Mouse (Mus musculus) limb, embryonic 13.5 days (tissue): ENCODE measurements at regions not wholly inside any gene's neighbourhood (a gene's known extent, or its start where the extent isn't known, plus 50 kb on each side); places are given as distances from the start of the nearest gene placed in this dataset.

Experiments used
- ATAC-seq: fragments of 200-750 bp; cut with Nextera tagmentation; 2 replicates; pipeline ENCODE4 v1.8.0; 2017; ENCODE audit warnings: low read depth, moderate number of reproducible peaks, moderate TSS enrichment; ENCODE audit not compliant: low FRiP score
- H3K27ac ChIP-seq: fragments of 300-500 bp; sonication (generic); 2 replicates; pipeline ENCODE4 v1.5.1; 2015; ENCODE audit warnings: inconsistent platforms, mild to moderate bottlenecking, moderate library complexity
- H3K27me3 ChIP-seq: fragments of 300-500 bp; sonication (generic); 2 replicates; pipeline ENCODE4 v1.6.1; 2015; ENCODE audit warnings: mild to moderate bottlenecking, inconsistent platforms
- H3K36me3 ChIP-seq: fragments of 300-500 bp; sonication (generic); 2 replicates; pipeline ENCODE4 v1.6.1; 2015; ENCODE audit warnings: inconsistent platforms, mild to moderate bottlenecking, moderate library complexity
- H3K4me1 ChIP-seq: fragments of 300-500 bp; sonication (generic); 2 replicates; pipeline ENCODE4 v1.6.1; 2015; ENCODE audit warnings: inconsistent platforms
- H3K4me2 ChIP-seq: fragments of 300-500 bp; sonication (generic); replicated peaks from 2 replicates; pipeline ENCODE4 v1.6.1; 2015; ENCODE audit warnings: inconsistent platforms, mild to moderate bottlenecking, moderate library complexity
- H3K4me3 ChIP-seq: fragments of 300-500 bp; sonication (generic); 2 replicates; pipeline ENCODE4 v1.5.1; 2015; ENCODE audit warnings: moderate library complexity, mild to moderate bottlenecking, inconsistent platforms
- H3K9ac ChIP-seq: fragments of 300-500 bp; sonication (generic); 2 replicates; pipeline ENCODE4 v1.6.1; 2015; ENCODE audit warnings: mild to moderate bottlenecking, inconsistent platforms
- H3K9me3 ChIP-seq: fragments of 300-500 bp; sonication (generic); 2 replicates; pipeline ENCODE4 v1.6.1; 2016; ENCODE audit warnings: inconsistent platforms
- WGBS: fragments of 180-500 bp; shearing (Covaris S2); methylation state at CpG from one replicate; pipeline ENCODE4 v1.1.7; 2015; 5-methylcytosine and 5-hydroxymethylcytosine counted together

DNA sequence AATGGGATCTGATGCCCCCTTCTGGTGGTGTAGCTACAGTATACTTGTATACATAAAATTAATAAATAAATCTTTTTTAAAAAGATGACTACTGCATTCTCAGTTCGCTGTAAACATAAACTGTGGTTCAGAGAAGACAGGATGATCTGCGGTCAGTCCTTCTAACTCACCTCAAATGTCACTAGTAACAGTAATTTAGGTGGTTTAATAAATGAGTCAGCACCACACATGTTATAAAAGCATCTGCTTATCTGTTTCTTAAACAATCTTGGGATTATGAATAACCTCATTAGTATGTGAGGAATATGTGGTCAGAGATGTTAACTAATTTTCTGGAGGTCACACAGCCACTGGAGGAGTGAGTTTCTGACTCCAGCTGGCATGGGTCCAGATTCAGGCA, 385.2 kb upstream of the Nrp1 start:
- H3K36me3 ChIP-seq = no peaks in the 10 kb centered on the region
- H3K9ac ChIP-seq = no peak overlapping the region
- H3K4me1 ChIP-seq = peaks cover 5% of the 10 kb centered on the region; the same call in 1 of the 2 replicates
- H3K27me3 ChIP-seq = no peaks in the 10 kb centered on the region
- 92% methylated on average over 2 of the region's 2 CpGs for WGBS
- H3K27ac ChIP-seq = no peak overlapping the region
- no peak overlapping the region for H3K4me3 ChIP-seq
- ATAC-seq = no peak
- H3K9me3 ChIP-seq = 0 out of 2 replicates have a peak, but pooled peaks cover 3% of the 10 kb centered on the region
- no peak overlapping the region for H3K4me2 ChIP-seq

DNA sequence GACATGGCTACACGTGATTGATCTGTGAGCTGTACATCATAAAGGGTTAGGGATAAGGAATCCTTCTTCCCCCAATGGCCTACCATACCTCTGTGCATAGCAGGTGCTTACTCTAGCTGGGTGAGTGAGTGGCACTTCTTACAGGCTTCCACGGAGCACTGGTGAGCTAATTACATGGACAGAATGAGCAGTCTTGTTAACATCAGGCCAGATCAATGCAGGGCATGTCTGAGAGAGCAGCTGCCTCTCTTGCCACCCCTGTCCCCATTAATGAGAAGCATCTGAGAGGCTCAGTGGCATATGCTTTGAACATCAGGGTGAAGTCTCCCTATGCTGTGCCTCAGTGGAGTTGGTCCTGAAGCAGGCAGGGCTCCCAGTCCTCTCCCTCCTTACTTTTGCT, 380.7 kb upstream of the Nrp1 start:
- no peak overlapping the region for H3K9ac ChIP-seq
- 39% methylated on average over 2 of the region's 2 CpGs for WGBS
- H3K27me3 ChIP-seq = no peaks in the 10 kb centered on the region
- H3K4me3 ChIP-seq = no peak overlapping the region
- H3K36me3 ChIP-seq = no peaks in the 10 kb centered on the region
- H3K4me2 ChIP-seq = no peak overlapping the region
- H3K4me1 ChIP-seq = peaks cover 5% of the 10 kb centered on the region; the same call in 1 of the 2 replicates
- H3K27ac ChIP-seq = no peak overlapping the region
- 0 out of 2 replicates have a peak, but pooled peaks cover 3% of the 10 kb centered on the region for H3K9me3 ChIP-seq
- no peak for ATAC-seq

DNA sequence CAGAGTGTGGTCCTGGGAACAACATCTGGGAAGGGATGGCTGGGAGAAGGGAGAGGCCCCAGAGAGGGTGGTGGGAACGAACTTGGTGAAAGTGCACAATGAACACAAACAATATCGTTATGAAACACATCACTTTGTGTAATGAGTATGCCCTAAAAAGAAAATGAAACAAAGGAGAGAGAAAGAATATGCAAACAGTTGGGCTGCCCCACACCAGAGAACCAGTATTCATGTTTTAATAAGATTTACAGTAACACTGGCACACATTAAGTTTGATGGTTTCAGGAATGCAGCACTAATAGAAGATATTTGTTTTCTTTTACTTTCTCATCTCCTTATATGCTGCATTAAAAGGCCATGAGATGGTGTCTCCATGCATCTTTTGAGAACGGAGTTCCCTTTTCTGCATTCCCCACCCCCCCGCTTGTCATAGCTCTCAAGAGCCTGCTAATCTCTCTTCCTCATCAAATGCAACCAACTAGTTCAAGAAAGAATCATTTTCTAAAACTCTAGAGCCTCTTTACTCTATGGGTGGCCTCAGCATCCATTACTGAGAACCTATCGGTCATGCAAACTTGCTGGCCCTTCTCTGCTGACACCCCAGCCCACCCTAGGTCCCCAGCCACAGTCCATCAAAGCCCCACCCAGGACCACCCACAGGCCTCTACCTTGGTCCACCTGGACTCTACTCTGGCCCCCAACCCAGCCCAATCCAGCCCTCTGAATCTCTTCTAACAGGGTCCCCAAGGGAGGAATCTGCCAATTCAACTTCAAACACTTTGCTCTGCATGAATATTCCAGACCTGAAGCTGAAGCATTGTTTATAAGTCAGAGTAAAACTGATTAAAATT, 379.0 kb upstream of the Nrp1 start:
- 79% methylated on average over 5 of the region's 5 CpGs for WGBS
- no peak for ATAC-seq
- Histone ChIP-seq H3K4me2 (no peak overlapping the region), H3K36me3 (no peaks in the 10 kb centered on the region), H3K27ac (no peak overlapping the region), H3K9ac (no peak overlapping the region), H3K27me3 (no peaks in the 10 kb centered on the region), H3K9me3 (no peaks in the 10 kb centered on the region), H3K4me1 (no peaks in the 10 kb centered on the region), H3K4me3 (no peak overlapping the region)

DNA sequence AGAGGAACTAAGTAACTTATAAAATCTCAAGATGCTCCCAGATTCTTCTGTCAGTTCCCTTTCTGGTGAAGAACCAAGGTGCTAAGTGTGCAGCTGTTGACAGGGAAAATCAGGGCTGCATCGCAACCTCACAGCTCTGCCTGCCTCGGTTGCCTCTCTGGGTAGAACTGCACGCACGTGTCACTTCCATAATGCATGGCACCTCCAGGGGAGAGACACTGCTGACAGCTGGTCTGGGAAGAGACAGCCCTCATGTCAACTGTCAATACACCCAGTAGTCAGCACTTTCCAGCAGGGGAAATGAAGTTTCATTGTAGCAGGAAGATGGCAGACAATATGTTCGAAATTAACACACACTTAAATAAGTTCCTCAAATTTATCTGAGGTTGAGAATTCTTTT, 376.2 kb upstream of the Nrp1 start:
- Histone ChIP-seq H3K9ac (no peak overlapping the region), H3K36me3 (no peaks in the 10 kb centered on the region), H3K27ac (no peak overlapping the region), H3K27me3 (no peaks in the 10 kb centered on the region), H3K9me3 (no peaks in the 10 kb centered on the region), H3K4me3 (no peak overlapping the region), H3K4me1 (no peaks in the 10 kb centered on the region), H3K4me2 (no peak overlapping the region)
- no peak for ATAC-seq
- WGBS = 75% methylated on average over 5 of the region's 5 CpGs

DNA sequence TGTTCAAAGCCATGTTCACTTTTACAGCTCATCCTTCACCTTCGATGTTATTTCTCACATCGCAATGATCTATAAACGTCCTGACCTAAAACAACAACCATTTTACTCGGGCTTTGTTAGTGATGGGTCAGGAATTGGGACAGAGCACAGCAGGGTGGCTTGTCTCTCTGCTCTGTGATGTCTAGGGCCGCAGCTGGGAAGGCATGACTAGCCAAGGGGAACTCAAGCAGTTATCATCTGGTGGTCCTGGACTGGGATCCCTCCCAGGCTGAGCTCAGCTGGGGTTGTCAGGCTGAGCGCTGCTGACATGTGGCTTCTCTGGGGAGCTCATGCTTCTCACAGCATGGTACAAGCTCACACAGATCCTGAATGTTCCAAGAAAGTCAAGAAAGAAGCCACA, 372.8 kb upstream of the Nrp1 start:
- H3K9me3 ChIP-seq = no peaks in the 10 kb centered on the region
- no peaks in the 10 kb centered on the region for H3K36me3 ChIP-seq
- no peaks in the 10 kb centered on the region for H3K27me3 ChIP-seq
- no peak overlapping the region for H3K27ac ChIP-seq
- 77% methylated on average over 6 of the region's 6 CpGs for whole genome bisulfite sequencing
- H3K4me3 ChIP-seq = no peak overlapping the region
- H3K4me1 ChIP-seq = no peaks in the 10 kb centered on the region
- no peak overlapping the region for H3K4me2 ChIP-seq
- no peak overlapping the region for H3K9ac ChIP-seq
- no peak for ATAC-seq

DNA sequence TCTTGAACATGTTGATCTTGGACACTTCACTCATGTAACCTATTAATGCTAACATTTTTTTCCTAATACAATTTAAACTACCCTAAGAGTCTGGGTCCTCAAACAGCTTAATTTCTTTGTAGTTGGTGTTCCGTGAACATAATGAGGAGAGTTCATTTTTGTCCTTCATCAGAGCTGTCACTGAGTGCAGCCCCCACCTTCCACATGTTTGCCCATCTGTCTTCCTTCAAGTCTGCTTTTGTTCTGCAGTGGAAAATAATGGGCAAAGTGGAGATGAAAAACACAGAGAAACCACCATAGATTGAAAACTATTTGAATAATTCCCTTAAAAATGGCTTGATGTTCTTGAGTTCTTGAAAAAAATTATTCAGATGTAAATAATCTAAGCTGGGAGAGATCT, 369.5 kb upstream of the Nrp1 start:
- ATAC-seq = no peak
- H3K9me3 ChIP-seq = no peaks in the 10 kb centered on the region

DNA sequence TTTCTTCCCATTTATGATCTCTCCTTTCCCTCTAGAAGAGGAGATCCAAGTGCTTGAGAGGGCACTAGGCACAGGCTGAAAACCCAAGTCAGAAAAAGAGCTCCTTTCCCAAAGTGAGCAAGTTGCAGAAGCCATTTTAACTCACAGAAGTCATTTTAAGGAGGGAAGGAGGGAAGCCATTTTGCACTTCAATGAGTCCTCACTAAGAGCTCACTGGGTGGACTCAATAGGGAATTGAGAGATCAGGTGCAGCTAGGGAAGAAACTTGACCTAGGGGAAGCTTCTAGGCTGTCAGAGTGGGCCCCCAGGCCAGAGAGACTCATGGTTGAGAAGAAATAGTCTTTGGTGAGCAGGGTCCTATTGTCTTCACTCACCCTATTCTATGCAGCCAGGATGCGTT, 363.5 kb upstream of the Nrp1 start:
- Histone ChIP-seq H3K27ac (no peak overlapping the region), H3K4me2 (no peak overlapping the region), H3K4me1 (no peaks in the 10 kb centered on the region; the same call in 1 of the 2 replicates), H3K9me3 (no peaks in the 10 kb centered on the region), H3K4me3 (no peak overlapping the region), H3K27me3 (no peaks in the 10 kb centered on the region), H3K36me3 (no peaks in the 10 kb centered on the region), H3K9ac (no peak overlapping the region)
- 94% methylated on average over 1 of the region's 1 CpGs for WGBS
- ATAC-seq = no peak

More for the DNA sequence above, 369.5 kb upstream of the Nrp1 start:
- Histone ChIP-seq H3K27ac (no peak overlapping the region), H3K36me3 (no peaks in the 10 kb centered on the region), H3K4me3 (no peak overlapping the region), H3K4me2 (no peak overlapping the region), H3K4me1 (no peaks in the 10 kb centered on the region; the same call in 1 of the 2 replicates), H3K9ac (no peak overlapping the region), H3K27me3 (no peaks in the 10 kb centered on the region)
- 77% methylated on average over 1 of the region's 1 CpGs for WGBS

DNA sequence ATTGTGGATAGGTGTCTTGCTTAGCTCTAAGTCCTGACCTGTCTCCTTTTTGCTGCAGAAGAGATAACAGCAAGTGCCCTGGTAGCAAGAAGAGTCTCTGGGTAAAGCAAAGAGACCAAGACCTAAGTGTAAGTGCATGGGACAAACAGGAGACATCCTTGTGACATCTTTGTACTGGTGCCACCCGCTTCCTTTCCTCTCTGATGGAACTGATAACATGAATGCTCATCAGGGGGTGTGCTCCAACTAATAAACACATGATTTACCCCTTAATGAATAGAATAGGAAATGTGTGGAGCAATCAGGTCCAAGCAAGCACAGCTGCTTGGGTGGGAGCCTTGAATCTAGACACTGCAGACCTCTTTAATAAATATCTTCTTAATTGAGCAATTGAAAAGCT, 362.9 kb upstream of the Nrp1 start:
- no peaks in the 10 kb centered on the region for H3K36me3 ChIP-seq
- H3K9ac ChIP-seq = no peak overlapping the region
- no peak overlapping the region for H3K4me2 ChIP-seq
- no peaks in the 10 kb centered on the region for H3K27me3 ChIP-seq
- WGBS = 78% methylated on average over 1 of the region's 1 CpGs
- no peak overlapping the region for H3K27ac ChIP-seq
- ATAC-seq = no peak
- H3K4me1 ChIP-seq = no peaks in the 10 kb centered on the region; the same call in 1 of the 2 replicates
- no peaks in the 10 kb centered on the region for H3K9me3 ChIP-seq
- no peak overlapping the region for H3K4me3 ChIP-seq

DNA sequence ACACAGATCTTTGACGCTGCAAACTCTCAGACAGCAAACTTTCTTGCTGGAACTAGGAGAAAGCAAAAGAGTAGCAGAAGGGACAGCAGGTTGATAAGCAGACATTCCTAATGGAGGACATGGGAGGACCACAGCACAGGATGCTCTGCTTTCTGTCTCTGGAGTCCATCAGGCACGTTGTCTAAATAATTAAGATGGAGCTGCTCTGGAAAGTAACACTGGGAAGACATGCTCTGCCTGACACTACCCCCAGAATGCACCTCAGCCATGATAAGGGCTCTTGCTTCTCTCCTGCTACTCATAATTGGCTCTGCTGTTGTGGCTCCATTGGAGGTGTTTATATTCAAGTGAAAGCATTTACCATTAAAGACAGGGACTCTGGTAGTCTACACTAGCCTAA, 356.0 kb upstream of the Nrp1 start:
- Histone ChIP-seq H3K9ac (no peak overlapping the region), H3K4me3 (no peak overlapping the region), H3K9me3 (no peaks in the 10 kb centered on the region), H3K4me1 (peaks cover 6% of the 10 kb centered on the region; the same call in 1 of the 2 replicates), H3K4me2 (no peak overlapping the region), H3K36me3 (no peaks in the 10 kb centered on the region), H3K27ac (no peak overlapping the region), H3K27me3 (no peaks in the 10 kb centered on the region)
- ATAC-seq = no peak
- WGBS = 39% methylated on average over 2 of the region's 2 CpGs

DNA sequence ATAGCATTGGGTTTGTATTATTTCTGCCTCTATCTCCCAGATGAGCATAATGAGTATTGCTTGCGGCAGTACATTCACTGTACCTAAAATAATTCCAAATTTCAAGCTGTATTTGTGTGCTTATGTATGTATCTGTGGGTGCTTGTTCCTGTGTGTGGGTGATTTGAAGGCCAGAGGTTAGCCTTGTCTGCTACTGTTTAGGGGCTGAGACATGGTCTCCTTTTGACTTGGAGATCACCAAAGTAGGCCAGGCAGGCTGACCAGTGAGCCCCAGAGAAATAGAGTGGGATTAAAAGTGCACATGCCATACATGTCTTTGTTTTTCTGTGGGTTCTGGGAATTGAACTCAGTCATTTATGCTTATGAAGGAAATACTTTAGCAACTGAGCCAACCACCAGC, 355.6 kb upstream of the Nrp1 start:
- WGBS = 93% methylated on average over 1 of the region's 1 CpGs
- Histone ChIP-seq H3K9me3 (no peaks in the 10 kb centered on the region), H3K4me2 (no peak overlapping the region), H3K27ac (no peak overlapping the region), H3K9ac (no peak overlapping the region), H3K27me3 (no peaks in the 10 kb centered on the region), H3K36me3 (no peaks in the 10 kb centered on the region), H3K4me3 (no peak overlapping the region), H3K4me1 (peaks cover 6% of the 10 kb centered on the region; the same call in 1 of the 2 replicates)
- ATAC-seq = no peak

DNA sequence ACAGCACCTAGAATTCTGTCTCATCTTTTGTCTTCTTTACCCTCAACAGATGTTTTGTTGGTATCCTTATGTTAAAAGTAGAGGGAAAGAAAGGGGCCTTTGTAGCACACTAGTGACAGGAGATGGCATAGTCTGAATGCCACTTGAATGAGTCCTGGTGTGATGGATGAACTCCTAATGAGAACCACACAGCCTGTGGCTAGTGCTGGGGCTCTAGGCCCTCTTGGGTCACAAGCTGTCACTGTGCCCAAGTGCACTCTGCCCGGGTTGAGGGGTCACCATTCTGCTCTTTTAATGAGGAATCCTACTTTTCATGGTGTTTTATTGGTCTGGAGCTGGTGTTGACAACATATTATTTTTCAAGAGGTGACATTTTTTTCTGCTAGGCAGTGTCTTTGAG, 355.0 kb upstream of the Nrp1 start:
- Histone ChIP-seq H3K4me1 (peaks cover 6% of the 10 kb centered on the region; the same call in 1 of the 2 replicates), H3K36me3 (no peaks in the 10 kb centered on the region), H3K4me3 (no peak overlapping the region), H3K27ac (no peak overlapping the region), H3K9me3 (no peaks in the 10 kb centered on the region), H3K4me2 (no peak overlapping the region), H3K27me3 (no peaks in the 10 kb centered on the region), H3K9ac (no peak overlapping the region)
- ATAC-seq = no peak
- 12% methylated on average over 1 of the region's 1 CpGs for WGBS

DNA sequence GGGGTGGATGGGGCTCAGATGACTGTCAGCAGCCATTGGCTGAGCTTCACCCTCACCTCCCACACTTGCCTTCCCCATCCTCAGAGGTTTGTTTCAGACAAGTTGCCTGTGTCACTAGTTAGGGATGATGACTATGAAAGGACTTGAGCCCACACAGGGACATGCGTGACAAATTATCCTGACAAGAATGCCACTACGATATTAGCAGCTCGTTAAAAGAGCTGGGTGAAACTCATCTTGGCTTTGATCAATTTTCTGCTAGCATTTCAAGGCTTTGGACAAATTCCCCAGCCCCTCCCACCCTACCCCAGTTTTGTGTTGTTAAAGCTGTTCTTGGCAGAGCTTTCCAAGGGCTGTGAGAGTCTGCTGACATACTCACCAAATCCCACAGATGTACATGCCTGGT, 354.5 kb upstream of the Nrp1 start:
- 31% methylated on average over 3 of the region's 3 CpGs for WGBS
- Histone ChIP-seq H3K4me3 (no peak overlapping the region), H3K27ac (no peak overlapping the region), H3K36me3 (no peaks in the 10 kb centered on the region), H3K4me1 (peaks cover 6% of the 10 kb centered on the region; the same call in 1 of the 2 replicates), H3K27me3 (no peaks in the 10 kb centered on the region), H3K9ac (no peak overlapping the region), H3K9me3 (no peaks in the 10 kb centered on the region), H3K4me2 (no peak overlapping the region)
- 0 out of 2 replicates have a peak, but pooled peaks have one; percentile 8 for ATAC-seq
